In the genomic region with DNA sequence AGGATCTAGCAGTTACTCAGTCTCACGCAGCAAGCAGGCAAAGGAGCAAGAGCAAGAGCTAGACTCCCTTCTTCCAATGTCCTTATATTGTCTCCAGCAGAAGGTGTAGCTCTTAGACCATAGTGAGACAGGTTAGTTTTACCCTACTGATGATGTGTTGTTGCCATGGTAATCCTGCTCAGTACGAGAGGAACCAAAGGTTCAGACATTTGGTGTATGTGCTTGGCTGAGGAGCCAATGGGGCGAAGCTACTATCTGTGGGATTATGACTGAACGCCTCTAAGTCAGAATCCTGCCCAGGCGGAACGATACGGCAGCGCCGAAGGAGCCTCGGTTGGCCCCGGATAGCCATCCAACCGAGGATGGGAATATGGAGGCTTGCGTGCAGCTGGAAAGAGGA, we compare ENCODE assay signal across 8 mouse cellular contexts. TPM values are rescaled to one million over a fixed set of nuclear protein-coding genes. Genes with fewer than 3 reads are reported as not detected.
DNase-seq lines count a peak whose midpoint lies in the region; ATAC-seq lines count a peak whose summit lies in the region.
"Not testable (repeated sequence)": the region's sequence is repeated elsewhere in the genome, so short reads cannot be mapped to it uniquely, and the experiment has no call there.

No protein-coding gene starts in this region.

- H3K27me3 ChIP-seq in intestine, embryonic 14.5 days (replicated peaks; ENCODE audit: control insufficient read depth, insufficient read depth, low read length) = not testable (repeated sequence)

- peak; percentile 100 for ATAC-seq in activated CD4-positive, CD25-positive, alpha-beta regulatory T cell, adult 4 months
- ATAC-seq in intestine, embryonic 14.5 days (replicated peaks; ENCODE audit: low FRiP score, low TSS enrichment, low read depth) = peak; percentile 100
- ATAC-seq in megakaryocyte, adult 5-6 weeks (ENCODE audit: poor library complexity, severe bottlenecking) = peak; percentile 83

- not testable (repeated sequence) for H3K36me3 ChIP-seq in intestine, embryonic 14.5 days (ENCODE audit: control insufficient read depth, insufficient read depth, low read length)

- not testable (repeated sequence) for H3K9ac ChIP-seq in intestine, embryonic 14.5 days (ENCODE audit: low read length)

- H3K4me1 ChIP-seq in intestine, embryonic 14.5 days (replicated peaks; ENCODE audit: control insufficient read depth, insufficient read depth, low read length) = not testable (repeated sequence)

- WGBS in intestine, embryonic 14.5 days = 84% methylated on average over 13 of the region's 13 CpGs

- H3K9me3 ChIP-seq in intestine, embryonic 14.5 days (ENCODE audit: control insufficient read depth, low read length) = not testable (repeated sequence)

- H3K4me3 ChIP-seq in intestine, embryonic 14.5 days (ENCODE audit: low read depth, low read length) = not testable (repeated sequence)

- H3K27ac ChIP-seq in intestine, embryonic 14.5 days (ENCODE audit: low read depth) = not testable (repeated sequence)

- DNase-seq in embryo, embryonic 11.5 days (ENCODE audit: low read depth, low spot score) = peak; percentile 37
- peak; percentile 69 to 73 for DNase-seq in gastrocnemius, postnatal 4 days (ENCODE audit: low spot score in 2 of 2)
- not testable (repeated sequence) for DNase-seq in intestine, embryonic 14.5 days (ENCODE audit: low spot score)
- peak; percentile 86 to 99 for DNase-seq in left cerebral cortex, adult 9 months (ENCODE audit: low spot score in 2 of 2)
- peak; percentile 92 for DNase-seq in right cerebral cortex, postnatal 10 days (ENCODE audit: low spot score in 2 of 2)
- peak; percentile 95 to 99 for DNase-seq in urinary bladder, postnatal 36 days (ENCODE audit: low spot score in 2 of 2)

- not testable (repeated sequence) for H3K4me2 ChIP-seq in intestine, embryonic 14.5 days (ENCODE audit: low read length)

RNA-seq across cellular contexts. Expression of a gene that starts 38.9 kb away (rescaled TPM):
- under 1 TPM in 1 of 2 experiments, not detected in 1; 0.26 TPM for polyA plus RNA-seq in activated CD4-positive, CD25-positive, alpha-beta regulatory T cell, adult 4 months (2017; shearing (Covaris generic))
- 100 to 1,000 TPM; 917 to 927 TPM for total RNA-seq in gastrocnemius, postnatal 4 days (2021)
- polyA plus RNA-seq in intestine, embryonic 14.5 days (2014; fragmentation: Nextera tagmentation; extraction: Ambion mirVana) = 18.5 and 20.1 TPM in 2 replicates
- total RNA-seq in megakaryocyte, adult 5-6 weeks (2015) = 0.07 and 0.11 TPM in 2 replicates
- total RNA-seq in megakaryocyte, adult 5-6 weeks (2017) = 0.44 and 0.69 TPM in 2 replicates

RNA-seq across cellular contexts. Expression of a gene that starts 39.1 kb away (rescaled TPM):
- 100 to 1,000 TPM; 693 to 929 TPM for polyA plus RNA-seq in activated CD4-positive, CD25-positive, alpha-beta regulatory T cell, adult 4 months (2017; shearing (Covaris generic))
- 100 to 1,000 TPM; 712 to 757 TPM for total RNA-seq in gastrocnemius, postnatal 4 days (2021)
- 536 and 581 TPM in 2 replicates for polyA plus RNA-seq in intestine, embryonic 14.5 days (2014; fragmentation: Nextera tagmentation; extraction: Ambion mirVana)
- total RNA-seq in megakaryocyte, adult 5-6 weeks (2015) = 445 and 515 TPM in 2 replicates
- 230 and 278 TPM in 2 replicates for total RNA-seq in megakaryocyte, adult 5-6 weeks (2017)

Comparison
In these comparisons a context has a peak if more than half of its experiments do, and no peak if none do; other contexts are left out.
1. RNA of a gene that starts 38.9 kb away (total RNA-seq): 917 to 927 TPM in gastrocnemius, postnatal 4 days; 0.07 to 0.69 TPM in megakaryocyte, adult 5-6 weeks; every median in the first group is over 100 times any median in the second.
2. Peak in every context shown above with its lines, with median percentiles within 50 percentile points of each other: ATAC-seq.